Mouse (Mus musculus): Measurements from ENCODE around the gene Prrt1. TPM values are rescaled to one million over a fixed set of nuclear protein-coding genes. Genes with fewer than 3 reads are reported as not detected.

Gene Prrt1
- polyA plus RNA-seq, 1 experiment from 2014 or later: 2.4 TPM

DNA sequence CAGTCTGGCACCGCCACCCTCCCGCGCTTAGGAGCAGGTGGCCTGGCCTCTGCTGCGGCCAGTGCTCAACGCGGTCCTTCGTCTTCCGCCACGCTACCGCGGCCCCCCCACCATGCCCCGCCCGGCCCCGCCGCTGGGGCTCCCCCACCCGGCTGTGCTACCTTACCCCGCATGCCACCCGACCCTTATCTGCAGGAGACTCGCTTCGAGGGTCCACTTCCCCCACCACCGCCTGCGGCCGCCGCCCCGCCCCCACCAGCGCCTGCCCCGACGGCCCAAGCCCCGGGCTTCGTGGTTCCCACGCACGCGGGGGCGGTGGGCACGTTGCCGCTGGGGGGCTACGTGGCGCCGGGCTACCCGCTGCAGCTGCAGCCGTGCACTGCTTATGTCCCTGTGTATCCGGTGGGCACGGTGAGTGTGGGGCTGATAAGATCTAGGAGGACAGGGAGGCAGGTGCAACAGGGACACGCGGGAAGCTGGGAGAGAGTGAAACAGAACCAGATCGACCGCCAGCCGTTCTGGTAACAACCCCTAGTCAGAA, 1.5 kb downstream of the Prrt1 start:
- no peaks in the 10 kb centered on the region for H3K36me3 ChIP-seq (ENCODE audit: control insufficient read depth, insufficient read depth, low read length)
- H3K27ac ChIP-seq (ENCODE audit: low read depth, low read length): no peak overlapping the region
- peak; percentile 87 for DNase-seq (ENCODE audit: low spot score, missing footprints)
- no peaks in the 10 kb centered on the region for H3K9me3 ChIP-seq (ENCODE audit: control insufficient read depth, low read length)
- H3K9ac ChIP-seq (ENCODE audit: low read length): 0 out of 2 replicates have a peak overlapping the region, but pooled peaks have one; percentile 36
- peak overlapping the region; percentile 73 for H3K4me2 ChIP-seq
- peak overlapping the region; percentile 23 for H3K4me3 ChIP-seq (ENCODE audit: low read depth, low read length)
- no peak for ATAC-seq (ENCODE audit: low FRiP score)
- peaks cover 47% of the 10 kb centered on the region for H3K4me1 ChIP-seq (ENCODE audit: control insufficient read depth, insufficient read depth, low read length)
- 3% methylated on average over 48 of the region's 48 CpGs for WGBS
- peaks cover 26% of the 10 kb centered on the region for H3K27me3 ChIP-seq (ENCODE audit: control insufficient read depth, insufficient read depth, low read length)

DNA sequence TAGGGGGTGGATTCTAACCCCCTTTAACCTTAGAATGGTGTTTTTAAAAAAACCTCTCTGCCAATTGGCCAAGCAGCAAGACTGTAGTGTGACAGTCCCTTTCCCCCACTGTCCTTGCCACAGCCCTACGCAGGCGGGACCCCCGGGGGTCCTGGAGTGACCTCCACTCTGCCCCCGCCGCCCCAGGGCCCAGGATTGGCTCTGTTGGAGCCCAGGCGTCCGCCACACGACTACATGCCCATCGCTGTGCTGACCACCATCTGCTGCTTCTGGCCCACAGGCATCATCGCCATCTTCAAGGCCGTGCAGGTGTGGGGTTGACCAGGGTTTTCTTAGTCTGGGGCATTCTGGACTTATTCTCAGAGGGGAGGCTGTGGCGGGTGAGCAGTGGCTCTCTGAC, 2.3 kb downstream of the Prrt1 start:
- ATAC-seq (ENCODE audit: low FRiP score) (no peak), DNase-seq (ENCODE audit: low spot score, missing footprints) (peak; percentile 86)
- 3% methylated on average over 12 of the region's 12 CpGs for WGBS
- peak overlapping the region; percentile 56 for H3K4me2 ChIP-seq
- peaks cover 26% of the 10 kb centered on the region for H3K27me3 ChIP-seq (ENCODE audit: control insufficient read depth, insufficient read depth, low read length)
- H3K4me1 ChIP-seq (ENCODE audit: control insufficient read depth, insufficient read depth, low read length): peaks cover 39% of the 10 kb centered on the region
- no peak overlapping the region for H3K9ac ChIP-seq (ENCODE audit: low read length)
- no peak overlapping the region for H3K27ac ChIP-seq (ENCODE audit: low read depth, low read length)
- H3K36me3 ChIP-seq (ENCODE audit: control insufficient read depth, insufficient read depth, low read length): no peaks in the 10 kb centered on the region
- no peaks in the 10 kb centered on the region for H3K9me3 ChIP-seq (ENCODE audit: control insufficient read depth, low read length)
- H3K4me3 ChIP-seq (ENCODE audit: low read depth, low read length): peak overlapping the region; percentile 29

DNA sequence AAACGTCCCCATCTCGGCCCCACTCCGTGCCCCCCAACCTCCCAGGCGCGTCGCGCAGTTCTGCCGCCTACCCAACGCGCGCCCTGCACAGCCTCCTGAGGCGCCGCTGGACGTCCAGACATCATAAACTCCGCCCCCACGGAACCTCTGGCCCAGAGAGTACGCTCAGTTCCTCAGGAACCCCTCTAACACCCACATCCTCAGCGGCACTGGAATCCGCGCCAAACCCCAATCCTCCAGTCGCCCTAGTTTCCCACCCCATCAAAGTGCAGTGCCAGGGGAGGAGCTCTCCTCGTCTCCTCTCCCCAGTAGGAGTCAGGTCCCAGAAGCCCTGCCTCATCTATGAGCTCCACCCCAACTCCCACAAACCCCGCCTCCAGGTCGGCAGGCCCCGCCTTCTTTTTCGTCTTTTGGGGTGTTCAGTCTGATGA, 2.9 kb downstream of the Prrt1 start:
- Histone ChIP-seq H3K27ac (ENCODE audit: low read depth, low read length) (no peak overlapping the region), H3K4me2 (peak overlapping the region; percentile 56), H3K9ac (ENCODE audit: low read length) (peak overlapping the region; percentile 44), H3K27me3 (ENCODE audit: control insufficient read depth, insufficient read depth, low read length) (peaks cover 26% of the 10 kb centered on the region), H3K9me3 (ENCODE audit: control insufficient read depth, low read length) (no peaks in the 10 kb centered on the region), H3K4me3 (ENCODE audit: low read depth, low read length) (peak overlapping the region; percentile 29), H3K36me3 (ENCODE audit: control insufficient read depth, insufficient read depth, low read length) (no peaks in the 10 kb centered on the region), H3K4me1 (ENCODE audit: control insufficient read depth, insufficient read depth, low read length) (peaks cover 39% of the 10 kb centered on the region)
- DNase-seq (ENCODE audit: low spot score, missing footprints): peak; percentile 95
- WGBS: 1% methylated on average over 26 of the region's 26 CpGs
- 0 out of 2 replicates have a peak, but pooled peaks have one; percentile 15 for ATAC-seq (ENCODE audit: low FRiP score)

DNA sequence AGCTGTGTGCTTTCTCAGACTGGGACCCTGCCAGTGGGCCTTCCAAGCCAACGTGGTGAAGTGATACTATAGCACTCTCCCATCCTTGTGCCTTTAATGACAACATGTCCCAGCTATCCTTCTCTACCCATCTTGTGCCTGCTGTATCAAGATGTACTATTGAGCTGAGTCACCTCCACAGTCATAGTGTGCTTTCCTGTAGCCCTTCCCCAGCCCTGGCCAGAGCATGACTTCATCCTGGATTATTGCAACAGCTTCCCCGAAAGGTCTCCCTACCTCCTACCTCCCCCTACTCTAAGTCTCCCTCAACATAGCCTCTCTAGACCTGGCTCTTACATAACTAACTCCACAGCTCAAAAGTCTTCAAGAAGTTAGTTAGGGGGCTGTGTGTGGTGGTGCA, 6.3 kb downstream of the Prrt1 start:
- Histone ChIP-seq H3K36me3 (ENCODE audit: control insufficient read depth, insufficient read depth, low read length) (no peaks in the 10 kb centered on the region), H3K9ac (ENCODE audit: low read length) (no peak overlapping the region), H3K27me3 (ENCODE audit: control insufficient read depth, insufficient read depth, low read length) (peaks cover 16% of the 10 kb centered on the region), H3K4me3 (ENCODE audit: low read depth, low read length) (no peak overlapping the region), H3K4me1 (ENCODE audit: control insufficient read depth, insufficient read depth, low read length) (peaks cover 10% of the 10 kb centered on the region), H3K27ac (ENCODE audit: low read depth, low read length) (no peak overlapping the region), H3K9me3 (ENCODE audit: control insufficient read depth, low read length) (no peaks in the 10 kb centered on the region), H3K4me2 (no peak overlapping the region)
- no peak for ATAC-seq (ENCODE audit: low FRiP score)
- DNase-seq (ENCODE audit: low spot score, missing footprints): no peak
- 72% methylated on average over 2 of the region's 2 CpGs for WGBS

DNA sequence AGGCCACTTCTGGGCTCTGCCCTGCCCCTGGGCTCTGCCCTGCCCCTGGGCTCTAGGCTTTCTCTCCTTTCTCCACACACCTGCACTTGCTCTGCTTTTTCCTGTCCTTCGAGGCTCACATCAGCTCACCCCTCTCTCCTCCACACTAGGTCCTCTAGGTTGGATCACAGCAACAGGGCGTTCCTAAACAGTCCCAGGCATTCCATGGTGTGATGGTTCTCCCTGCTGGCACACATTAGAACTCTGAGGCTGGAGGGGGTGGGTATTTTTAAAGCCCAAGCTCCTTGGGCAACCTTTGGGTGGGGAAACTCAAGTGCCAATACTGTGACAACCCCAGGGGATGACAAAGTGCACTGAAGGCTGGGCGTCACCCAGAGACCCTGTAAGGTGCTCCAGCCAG, 8.1 kb downstream of the Prrt1 start:
- 60% methylated on average over 3 of the region's 3 CpGs for WGBS
- no peak overlapping the region for H3K4me3 ChIP-seq (ENCODE audit: low read depth, low read length)
- H3K4me2 ChIP-seq: no peak overlapping the region
- peaks cover under 1% of the 10 kb centered on the region; the same call in 1 of the 2 replicates for H3K27me3 ChIP-seq (ENCODE audit: control insufficient read depth, insufficient read depth, low read length)
- DNase-seq (ENCODE audit: low spot score, missing footprints) (no peak), ATAC-seq (ENCODE audit: low FRiP score) (no peak)
- H3K9ac ChIP-seq (ENCODE audit: low read length): no peak overlapping the region
- no peaks in the 10 kb centered on the region for H3K36me3 ChIP-seq (ENCODE audit: control insufficient read depth, insufficient read depth, low read length)
- no peaks in the 10 kb centered on the region for H3K9me3 ChIP-seq (ENCODE audit: control insufficient read depth, low read length)
- H3K4me1 ChIP-seq (ENCODE audit: control insufficient read depth, insufficient read depth, low read length): peaks cover 7% of the 10 kb centered on the region
- H3K27ac ChIP-seq (ENCODE audit: low read depth, low read length): no peak overlapping the region

DNA sequence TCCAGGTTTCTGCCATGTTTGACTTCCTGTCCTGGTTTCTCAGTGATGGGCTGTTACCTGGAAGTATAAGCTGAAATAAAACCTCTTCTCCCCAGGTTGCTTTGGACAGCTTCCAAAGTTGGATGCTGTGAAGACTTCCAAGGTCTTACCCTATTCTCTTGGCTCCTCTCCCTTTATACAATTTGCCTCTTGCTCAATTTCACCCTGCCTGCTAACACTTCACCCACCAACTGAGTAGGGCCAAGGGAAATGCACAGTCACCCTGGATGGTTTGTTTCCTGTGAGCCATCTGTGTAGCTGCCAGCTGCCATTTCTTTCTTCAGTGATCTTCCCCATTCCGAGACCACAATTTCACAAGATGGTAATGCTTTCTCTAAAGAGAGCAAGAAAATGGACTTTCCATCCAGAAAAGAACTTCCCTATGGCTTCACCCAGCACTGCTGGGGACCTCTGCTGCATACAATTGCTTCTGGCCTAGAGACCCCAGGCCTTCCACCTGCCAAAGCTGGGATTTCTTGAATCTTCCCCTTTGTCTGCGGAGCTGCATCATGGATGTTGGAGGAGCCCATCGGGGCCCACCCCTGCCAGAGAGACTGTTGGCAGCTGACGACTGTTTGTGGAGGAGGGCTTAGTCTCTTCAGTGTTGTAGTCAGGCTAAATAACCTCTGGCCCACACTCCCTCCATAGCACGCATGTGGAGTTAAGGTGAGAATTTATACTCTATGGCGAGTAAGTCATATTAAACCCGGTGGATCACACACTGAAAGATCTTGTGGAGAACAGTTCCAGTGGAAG, 10.3 kb downstream of the Prrt1 start:
- DNase-seq (ENCODE audit: low spot score, missing footprints): no peak
- no peak overlapping the region for H3K9ac ChIP-seq (ENCODE audit: low read length)
- no peak overlapping the region for H3K27ac ChIP-seq (ENCODE audit: low read depth, low read length)
- H3K36me3 ChIP-seq (ENCODE audit: control insufficient read depth, insufficient read depth, low read length): no peaks in the 10 kb centered on the region
- H3K4me2 ChIP-seq: no peak overlapping the region
- H3K27me3 ChIP-seq (ENCODE audit: control insufficient read depth, insufficient read depth, low read length): no peaks in the 10 kb centered on the region
- no peak overlapping the region for H3K4me3 ChIP-seq (ENCODE audit: low read depth, low read length)
- WGBS: 86% methylated on average over 7 of the region's 7 CpGs
- no peaks in the 10 kb centered on the region for H3K9me3 ChIP-seq (ENCODE audit: control insufficient read depth, low read length)
- ATAC-seq (ENCODE audit: low FRiP score): no peak
- H3K4me1 ChIP-seq (ENCODE audit: control insufficient read depth, insufficient read depth, low read length): peaks cover 7% of the 10 kb centered on the region

DNA sequence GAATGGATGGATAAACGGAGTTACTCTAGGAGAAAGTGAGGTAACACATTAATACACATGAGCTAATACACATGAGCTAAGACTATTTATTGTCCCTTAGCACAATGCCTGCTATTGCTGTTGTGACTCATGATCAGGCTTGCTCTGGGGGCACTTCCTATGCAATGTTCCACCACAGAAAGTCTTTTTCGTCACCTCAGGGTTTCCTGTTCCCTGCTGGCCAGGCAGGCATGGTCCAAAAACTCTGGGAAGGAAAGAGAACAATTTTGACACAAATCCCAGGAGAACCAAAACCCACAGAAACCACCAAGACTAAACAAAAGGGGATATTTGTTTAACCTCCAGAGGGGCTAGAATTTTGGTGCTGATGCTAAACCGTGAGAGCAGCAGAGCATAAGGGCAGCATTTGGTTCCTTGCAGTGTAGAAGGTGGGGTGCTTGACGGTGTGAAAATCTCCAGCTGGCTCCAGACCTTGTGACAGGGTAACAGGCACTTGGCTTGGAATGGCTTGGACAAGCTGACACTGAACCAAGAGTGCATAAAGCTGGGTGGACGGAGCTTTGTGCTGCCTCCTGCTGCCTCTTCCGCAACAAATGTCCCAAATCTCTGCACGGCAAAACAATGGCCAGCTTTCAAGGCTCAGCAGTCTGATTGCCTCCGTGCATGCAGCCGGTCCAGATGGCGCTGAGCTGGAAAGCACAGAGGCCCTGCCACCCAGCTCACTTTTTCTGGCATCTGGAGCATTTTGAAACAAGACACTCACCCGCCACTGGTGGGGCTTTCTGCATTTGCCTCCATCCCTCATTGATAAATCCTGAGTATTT, 11.7 kb downstream of the Prrt1 start:
- H3K4me3 ChIP-seq (ENCODE audit: low read depth, low read length): no peak overlapping the region
- peak; percentile 52 for ATAC-seq (ENCODE audit: low FRiP score)

DNA sequence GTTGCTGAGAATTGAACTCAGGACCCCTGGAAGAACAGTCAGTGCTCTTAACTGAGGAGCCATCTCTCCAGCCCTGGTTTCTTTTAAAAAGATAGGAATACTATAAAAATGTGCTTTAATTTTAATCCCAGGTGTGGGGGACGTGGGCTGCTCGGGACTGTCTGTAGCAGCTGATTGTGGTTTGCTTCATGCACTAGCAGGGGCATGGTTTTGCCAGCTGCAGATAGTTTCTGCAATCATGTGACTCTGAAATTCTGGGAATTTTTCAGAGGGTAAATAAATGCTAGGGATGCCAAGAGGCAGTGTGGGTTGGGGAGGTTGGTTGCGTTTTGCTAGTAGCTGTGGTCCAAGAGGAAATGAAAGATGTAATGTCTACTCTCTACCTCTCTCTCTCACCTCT, 12.6 kb downstream of the Prrt1 start:
- 85% methylated on average over 3 of the region's 3 CpGs for WGBS
- Histone ChIP-seq H3K4me1 (ENCODE audit: control insufficient read depth, insufficient read depth, low read length) (peaks cover 14% of the 10 kb centered on the region), H3K27ac (ENCODE audit: low read depth, low read length) (peak overlapping the region; percentile 82), H3K36me3 (ENCODE audit: control insufficient read depth, insufficient read depth, low read length) (no peaks in the 10 kb centered on the region), H3K4me2 (no peak overlapping the region), H3K4me3 (ENCODE audit: low read depth, low read length) (no peak overlapping the region), H3K27me3 (ENCODE audit: control insufficient read depth, insufficient read depth, low read length) (no peaks in the 10 kb centered on the region), H3K9ac (ENCODE audit: low read length) (no peak overlapping the region), H3K9me3 (ENCODE audit: control insufficient read depth, low read length) (no peaks in the 10 kb centered on the region)
- no peak for ATAC-seq (ENCODE audit: low FRiP score)
- no peak for DNase-seq (ENCODE audit: low spot score, missing footprints)

More for the DNA sequence above, 11.7 kb downstream of the Prrt1 start:
- Histone ChIP-seq H3K27ac (ENCODE audit: low read depth, low read length) (peak overlapping the region; percentile 82), H3K36me3 (ENCODE audit: control insufficient read depth, insufficient read depth, low read length) (no peaks in the 10 kb centered on the region), H3K9ac (ENCODE audit: low read length) (peak overlapping the region; percentile 53), H3K4me1 (ENCODE audit: control insufficient read depth, insufficient read depth, low read length) (peaks cover 14% of the 10 kb centered on the region), H3K27me3 (ENCODE audit: control insufficient read depth, insufficient read depth, low read length) (no peaks in the 10 kb centered on the region), H3K4me2 (no peak overlapping the region; the same call in 1 of the 2 replicates), H3K9me3 (ENCODE audit: control insufficient read depth, low read length) (no peaks in the 10 kb centered on the region)
- DNase-seq (ENCODE audit: low spot score, missing footprints): peak; percentile 90
- WGBS: 13% methylated on average over 11 of the region's 11 CpGs

DNA sequence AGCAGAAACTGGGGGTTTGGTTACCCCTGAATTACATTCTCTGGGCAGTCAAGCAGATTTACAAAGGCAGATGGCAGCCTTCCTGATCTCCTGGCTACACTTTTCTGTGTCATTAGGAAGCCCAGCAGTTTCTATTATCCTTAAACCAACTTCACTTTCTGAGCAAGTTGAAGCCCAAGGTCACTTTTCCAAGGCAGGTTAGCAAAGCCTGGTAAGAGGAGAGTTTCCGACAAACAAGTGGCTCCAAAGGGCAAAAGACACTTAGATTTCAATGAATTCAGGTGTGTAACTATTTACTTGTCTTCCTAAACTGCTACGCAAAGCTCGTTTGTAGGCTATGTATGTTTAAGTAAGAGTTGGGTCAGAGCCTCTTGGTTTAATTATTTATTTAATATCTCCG, 14.0 kb downstream of the Prrt1 start:
- no peak overlapping the region for H3K4me2 ChIP-seq
- no peak overlapping the region for H3K4me3 ChIP-seq (ENCODE audit: low read depth, low read length)
- no peaks in the 10 kb centered on the region for H3K27me3 ChIP-seq (ENCODE audit: control insufficient read depth, insufficient read depth, low read length)
- H3K9me3 ChIP-seq (ENCODE audit: control insufficient read depth, low read length): no peaks in the 10 kb centered on the region
- H3K4me1 ChIP-seq (ENCODE audit: control insufficient read depth, insufficient read depth, low read length): peaks cover 22% of the 10 kb centered on the region
- DNase-seq (ENCODE audit: low spot score, missing footprints) (no peak), ATAC-seq (ENCODE audit: low FRiP score) (no peak)
- no peak overlapping the region for H3K9ac ChIP-seq (ENCODE audit: low read length)
- H3K27ac ChIP-seq (ENCODE audit: low read depth, low read length): no peak overlapping the region
- H3K36me3 ChIP-seq (ENCODE audit: control insufficient read depth, insufficient read depth, low read length): no peaks in the 10 kb centered on the region
- WGBS: 90% methylated on average over 4 of the region's 4 CpGs

Data from midbrain, embryonic 11.5 days (tissue).